Mouse (Mus musculus) forebrain, embryonic 11.5 days (tissue): ENCODE measurements around the gene Ppt2. TPM values are rescaled to one million over a fixed set of nuclear protein-coding genes. Genes with fewer than 3 reads are reported as not detected.

Source experiments
- ATAC-seq: fragments of 200-750 bp; cut with Nextera tagmentation; replicated peaks from 2 replicates; pipeline ENCODE4 v1.8.0; 2017; ENCODE audit warnings: moderate TSS enrichment; ENCODE audit not compliant: low FRiP score
- DNase-seq: peaks from one replicate; pipeline ENCODE4 v3.0.0-alpha.2; 2017; ENCODE audit warnings: low spot score
- H3K27ac ChIP-seq: fragments of 300-500 bp; sonication (generic); 2 replicates; pipeline ENCODE4 v1.5.1; 2014; ENCODE audit warnings: low read depth, low read length
- H3K27me3 ChIP-seq: fragments of 300-500 bp; sonication (generic); 2 replicates; pipeline ENCODE4 v1.6.1; 2014; ENCODE audit warnings: mild to moderate bottlenecking, low read length, mixed read lengths; ENCODE audit not compliant: control insufficient read depth, insufficient read depth
- H3K36me3 ChIP-seq: fragments of 300-500 bp; sonication (generic); 2 replicates; pipeline ENCODE4 v1.6.1; 2014; ENCODE audit warnings: mild to moderate bottlenecking, low read length, moderate library complexity, mixed read lengths; ENCODE audit not compliant: control insufficient read depth, insufficient read depth
- H3K4me1 ChIP-seq: fragments of 300-500 bp; sonication (generic); replicated peaks from 2 replicates; pipeline ENCODE4 v1.6.1; 2014; ENCODE audit warnings: low read length, mixed read lengths; ENCODE audit not compliant: control insufficient read depth, insufficient read depth
- H3K4me2 ChIP-seq: fragments of 300-500 bp; sonication (generic); 2 replicates; pipeline ENCODE4 v1.6.1; 2014; ENCODE audit warnings: low read depth, mild to moderate bottlenecking, low read length, moderate library complexity, mixed read lengths; ENCODE audit not compliant: severe bottlenecking
- H3K4me3 ChIP-seq: fragments of 300-500 bp; sonication (generic); 2 replicates; pipeline ENCODE4 v1.5.1; 2014; ENCODE audit warnings: low read depth, low read length
- H3K9ac ChIP-seq: fragments of 300-500 bp; sonication (generic); 2 replicates; pipeline ENCODE4 v1.6.1; 2014; ENCODE audit warnings: low read length
- H3K9me3 ChIP-seq: fragments of 300-500 bp; sonication (generic); 2 replicates; pipeline ENCODE4 v1.6.1; 2016; ENCODE audit warnings: low read length, mixed read lengths; ENCODE audit not compliant: control insufficient read depth
- WGBS: fragments of 180-500 bp; shearing (Covaris S2); extraction: QIAGEN DNeasy Blood & Tissue Kit; methylation state at CpG from one replicate; pipeline ENCODE4 v1.1.7; 2014; 5-methylcytosine and 5-hydroxymethylcytosine counted together
- polyA plus RNA-seq: library from polyadenylated mRNA; unstranded; fragments of >200 nt; fragmentation: Nextera tagmentation; extraction: Ambion mirVana; gene quantifications from 2 replicates; pipeline ENCODE4 v1.2.1, GENCODE M21; 2014

Ppt2 gene
- polyA plus RNA-seq, 1 experiment from 2014 or later: 26.4 TPM

GRCm38 (mm10) chr17:34646906-34647787 is 18.8 kb upstream of the Ppt2 start, which contains the start of gene Atf6b:
TSS of gene Atf6b (plus strand) at chr17:34647146.
- ATAC-seq (peak; percentile 96), DNase-seq (peak; percentile 96)
- Histone ChIP-seq H3K9me3 (no peaks in the 10 kb centered on the region), H3K27me3 (no peaks in the 10 kb centered on the region), H3K4me1 (peaks cover 11% of the 10 kb centered on the region), H3K4me2 (peak within 1 kb of the TSS; percentile 87), H3K4me3 (peak within 1 kb of the TSS; percentile 73), H3K36me3 (peaks cover 4% of the 10 kb centered on the region; the same call in 1 of the 2 replicates), H3K9ac (peak within 1 kb of the TSS; percentile 82), H3K27ac (no peak within 1 kb of the TSS; the same call in 1 of the 2 replicates)
- 1% methylated on average over 65 of the region's 66 CpGs for WGBS

GRCm38 (mm10) chr17:34645831-34646511 is 17.7 kb upstream of the Ppt2 start:
- no peaks in the 10 kb centered on the region for H3K27me3 ChIP-seq
- DNase-seq: no peak
- no peaks in the 10 kb centered on the region for H3K9me3 ChIP-seq
- peaks cover 17% of the 10 kb centered on the region for H3K4me1 ChIP-seq
- WGBS: 91% methylated on average over 30 of the region's 30 CpGs
- no peak for ATAC-seq
- H3K27ac ChIP-seq: no peak overlapping the region
- no peak overlapping the region for H3K4me2 ChIP-seq
- H3K4me3 ChIP-seq: no peak overlapping the region
- peaks cover 4% of the 10 kb centered on the region; the same call in 1 of the 2 replicates for H3K36me3 ChIP-seq
- no peak overlapping the region for H3K9ac ChIP-seq

- ATAC-seq (no peak), DNase-seq (no peak)
- no peaks in the 10 kb centered on the region for H3K9me3 ChIP-seq
- peaks cover 18% of the 10 kb centered on the region for H3K4me1 ChIP-seq
- peak overlapping the region; percentile 51 for H3K4me3 ChIP-seq
- peak overlapping the region; percentile 59 for H3K4me2 ChIP-seq
- 39% methylated on average over 10 of the region's 10 CpGs for WGBS
- H3K9ac ChIP-seq: peak overlapping the region; percentile 56; the same call in 1 of the 2 replicates
- H3K36me3 ChIP-seq: peaks cover under 1% of the 10 kb centered on the region; the same call in 1 of the 2 replicates
- H3K27me3 ChIP-seq: no peaks in the 10 kb centered on the region
- no peak overlapping the region for H3K27ac ChIP-seq
Observed at GRCm38 (mm10) chr17:34645256-34645829, 17.0 kb upstream of the Ppt2 start.

- Histone ChIP-seq H3K27me3 (no peaks in the 10 kb centered on the region), H3K27ac (no peak within 1 kb of the TSS), H3K4me3 (peak within 1 kb of the TSS; percentile 51), H3K4me1 (peaks cover 18% of the 10 kb centered on the region), H3K4me2 (peak within 1 kb of the TSS; percentile 59), H3K9ac (peak within 1 kb of the TSS; percentile 56; the same call in 1 of the 2 replicates), H3K9me3 (no peaks in the 10 kb centered on the region), H3K36me3 (no peaks in the 10 kb centered on the region; the same call in 1 of the 2 replicates)
- under 1% methylated on average over 16 of the region's 16 CpGs for WGBS
- peak; percentile 77 for ATAC-seq
- peak; percentile 93 for DNase-seq
Observed at GRCm38 (mm10) chr17:34644608-34645007, 16.3 kb upstream of the Ppt2 start, which contains the start of gene Fkbpl. TSS of gene Fkbpl (plus strand) at chr17:34644764.

- no peak overlapping the region for H3K4me2 ChIP-seq
- H3K9ac ChIP-seq: no peak overlapping the region
- H3K36me3 ChIP-seq: no peaks in the 10 kb centered on the region
- peaks cover 18% of the 10 kb centered on the region for H3K4me1 ChIP-seq
- H3K27me3 ChIP-seq: no peaks in the 10 kb centered on the region
- DNase-seq (no peak), ATAC-seq (no peak)
- H3K4me3 ChIP-seq: no peak overlapping the region
- H3K27ac ChIP-seq: no peak overlapping the region
- WGBS: 86% methylated on average over 10 of the region's 10 CpGs
- no peaks in the 10 kb centered on the region for H3K9me3 ChIP-seq
Observed at GRCm38 (mm10) chr17:34643944-34644343, 15.6 kb upstream of the Ppt2 start.

- 91% methylated on average over 4 of the region's 4 CpGs for WGBS
- no peak overlapping the region for H3K4me2 ChIP-seq
- no peaks in the 10 kb centered on the region for H3K9me3 ChIP-seq
- no peaks in the 10 kb centered on the region for H3K36me3 ChIP-seq
- no peak overlapping the region for H3K4me3 ChIP-seq
- no peak overlapping the region for H3K9ac ChIP-seq
- ATAC-seq: no peak
- no peak overlapping the region for H3K27ac ChIP-seq
- DNase-seq: no peak
- no peaks in the 10 kb centered on the region for H3K27me3 ChIP-seq
- peaks cover 18% of the 10 kb centered on the region for H3K4me1 ChIP-seq
Observed at GRCm38 (mm10) chr17:34643379-34643778, 15.1 kb upstream of the Ppt2 start.

GRCm38 (mm10) chr17:34641945-34642344 is 13.6 kb upstream of the Ppt2 start:
- ATAC-seq: no peak
- peaks cover 10% of the 10 kb centered on the region for H3K4me1 ChIP-seq
- H3K9ac ChIP-seq: no peak overlapping the region
- no peak for DNase-seq
- no peaks in the 10 kb centered on the region for H3K27me3 ChIP-seq
- H3K9me3 ChIP-seq: no peaks in the 10 kb centered on the region
- H3K4me2 ChIP-seq: no peak overlapping the region
- no peaks in the 10 kb centered on the region for H3K36me3 ChIP-seq
- H3K27ac ChIP-seq: no peak overlapping the region
- no peak overlapping the region for H3K4me3 ChIP-seq
- WGBS: 89% methylated on average over 3 of the region's 3 CpGs
